Mouse (Mus musculus): ENCODE results near the gene Set. TPM values are rescaled to one million over a fixed set of nuclear protein-coding genes. Genes with fewer than 3 reads are reported as not detected.

The Set gene
- polyA plus RNA-seq, 1 experiment from 2014 or later, result 688 TPM

DNA sequence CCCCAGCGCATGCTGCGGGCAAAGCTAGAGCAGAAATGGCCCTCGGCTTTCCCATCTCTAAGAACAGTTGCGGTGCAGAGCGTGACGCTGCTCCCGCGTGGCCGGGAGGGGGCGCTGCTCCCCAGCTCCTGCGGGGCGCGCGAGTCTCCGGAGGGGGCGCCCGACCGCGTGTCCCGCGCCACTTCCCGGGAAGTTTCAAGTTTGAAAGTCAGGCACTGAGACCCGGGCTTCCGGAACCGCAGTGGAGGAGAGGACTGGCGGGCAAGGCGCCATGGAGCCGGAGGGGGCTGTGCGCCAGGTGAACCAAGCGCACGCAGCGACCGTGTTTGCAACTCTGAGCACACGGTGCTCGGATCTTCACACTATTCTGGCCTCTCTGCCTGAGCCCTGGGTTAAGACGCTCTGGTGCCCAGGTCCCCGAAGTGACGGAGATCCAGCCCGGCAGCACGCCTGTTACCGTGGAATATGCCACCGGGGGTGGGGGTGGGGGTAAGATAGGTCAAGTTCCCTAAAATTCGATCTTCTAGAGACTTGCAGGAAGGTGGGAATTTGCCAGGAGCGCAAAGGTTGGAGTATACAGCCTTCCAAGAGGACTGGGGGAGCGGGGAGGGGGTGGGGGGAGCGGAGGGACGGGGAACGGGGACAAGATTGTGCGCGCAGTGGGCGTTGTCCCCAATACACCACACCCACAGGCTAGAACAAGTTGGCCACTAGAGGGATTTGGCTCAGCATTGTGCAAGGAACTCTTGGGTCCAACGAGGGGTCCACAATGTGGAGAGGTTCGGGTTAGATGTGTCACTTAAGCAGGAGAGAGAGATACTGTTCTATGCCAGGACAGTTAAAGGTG, 20.5 kb downstream of the Set start, which contains the start of gene Pkn3:
Pkn3 (plus strand) TSS at position 183 of the 847 bp plus-strand sequence.
- H3K4me3 ChIP-seq (ENCODE audit: low read depth, low read length), result peak within 1 kb of the TSS; percentile 42
- peak within 1 kb of the TSS; percentile 85 for H3K4me2 ChIP-seq (replicated peaks; ENCODE audit: low read depth, low read length)
- H3K9me3 ChIP-seq (ENCODE audit: control insufficient read depth, low read length), result no peaks in the 10 kb centered on the region
- peak within 1 kb of the TSS; percentile 48 for H3K9ac ChIP-seq (ENCODE audit: low read depth, low read length)
- H3K27me3 ChIP-seq (ENCODE audit: control insufficient read depth, insufficient read depth, low read length), result no peaks in the 10 kb centered on the region
- WGBS, result 1% methylated on average over 53 of the region's 53 CpGs
- peaks cover 3% of the 10 kb centered on the region; the same call in 1 of the 2 replicates for H3K4me1 ChIP-seq (replicated peaks; ENCODE audit: control insufficient read depth, insufficient read depth, low read length)
- H3K36me3 ChIP-seq (ENCODE audit: control insufficient read depth, insufficient read depth, low read length), result 0 out of 2 replicates have a peak, but pooled peaks cover 5% of the 10 kb centered on the region
- peak; percentile 78 for ATAC-seq (ENCODE audit: low FRiP score)
- H3K27ac ChIP-seq (ENCODE audit: low read depth, low read length), result peak within 1 kb of the TSS; percentile 33
- peak; percentile 92 for DNase-seq (ENCODE audit: low spot score)

DNA sequence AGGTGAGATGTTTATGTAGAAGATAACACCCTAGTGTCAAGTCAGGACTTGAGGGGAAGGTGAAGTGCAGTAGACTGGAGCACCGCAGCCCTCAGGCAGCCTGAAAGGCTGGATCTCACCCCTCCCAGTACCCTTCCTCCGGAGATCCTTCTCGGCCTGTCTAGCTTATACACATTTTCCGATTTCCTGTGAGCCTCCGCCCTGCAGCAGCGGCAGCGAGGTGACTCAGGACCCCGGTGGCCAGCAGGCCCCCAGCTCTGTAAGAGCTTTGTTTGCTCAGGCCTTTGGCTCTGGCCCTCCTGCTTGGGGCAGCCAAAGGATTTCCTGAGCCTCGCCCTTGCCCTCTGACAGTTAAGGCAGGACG, 21.2 kb downstream of the Set start:
- H3K4me1 ChIP-seq (replicated peaks; ENCODE audit: control insufficient read depth, insufficient read depth, low read length), result peaks cover 3% of the 10 kb centered on the region; the same call in 1 of the 2 replicates
- ATAC-seq (ENCODE audit: low FRiP score) (peak; percentile 26; the same call in 1 of the 2 replicates), DNase-seq (ENCODE audit: low spot score) (no peak)
- 28% methylated on average over 10 of the region's 10 CpGs for WGBS
- peak overlapping the region; percentile 85 for H3K4me2 ChIP-seq (replicated peaks; ENCODE audit: low read depth, low read length)
- H3K4me3 ChIP-seq (ENCODE audit: low read depth, low read length), result peak overlapping the region; percentile 42; the same call in 1 of the 2 replicates
- H3K27me3 ChIP-seq (ENCODE audit: control insufficient read depth, insufficient read depth, low read length), result no peaks in the 10 kb centered on the region
- no peaks in the 10 kb centered on the region for H3K9me3 ChIP-seq (ENCODE audit: control insufficient read depth, low read length)
- H3K36me3 ChIP-seq (ENCODE audit: control insufficient read depth, insufficient read depth, low read length), result 0 out of 2 replicates have a peak, but pooled peaks cover 2% of the 10 kb centered on the region
- H3K9ac ChIP-seq (ENCODE audit: low read depth, low read length), result peak overlapping the region; percentile 42; the same call in 1 of the 2 replicates
- no peak overlapping the region; the same call in 1 of the 2 replicates for H3K27ac ChIP-seq (ENCODE audit: low read depth, low read length)

DNA sequence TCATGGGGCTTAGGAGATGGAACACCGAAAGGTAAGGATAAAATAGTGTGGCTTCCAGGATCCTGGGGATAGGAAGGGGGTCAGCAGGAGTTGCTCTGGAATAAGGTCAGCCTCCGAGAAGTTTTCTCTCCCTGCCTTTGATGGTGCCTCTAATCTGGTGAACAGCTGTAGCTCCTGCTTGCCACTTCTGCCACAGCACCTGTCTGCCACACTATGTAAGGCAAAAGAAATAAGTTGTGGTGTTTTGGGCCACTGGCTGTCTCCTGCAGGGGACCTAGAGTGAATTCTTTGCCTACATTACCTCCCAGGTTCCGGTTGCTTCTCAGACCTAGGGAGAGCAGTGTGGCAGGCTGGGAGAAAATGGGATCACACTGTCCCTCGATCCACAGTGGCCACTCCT, 21.6 kb downstream of the Set start:
- H3K4me3 ChIP-seq (ENCODE audit: low read depth, low read length), result no peak overlapping the region
- DNase-seq (ENCODE audit: low spot score) (no peak), ATAC-seq (ENCODE audit: low FRiP score) (no peak)
- no peak overlapping the region for H3K27ac ChIP-seq (ENCODE audit: low read depth, low read length)
- H3K27me3 ChIP-seq (ENCODE audit: control insufficient read depth, insufficient read depth, low read length), result no peaks in the 10 kb centered on the region
- 70% methylated on average over 4 of the region's 4 CpGs for WGBS
- no peak overlapping the region; the same call in 1 of the 2 replicates for H3K4me2 ChIP-seq (replicated peaks; ENCODE audit: low read depth, low read length)
- no peaks in the 10 kb centered on the region for H3K36me3 ChIP-seq (ENCODE audit: control insufficient read depth, insufficient read depth, low read length)
- no peaks in the 10 kb centered on the region for H3K9me3 ChIP-seq (ENCODE audit: control insufficient read depth, low read length)
- peaks cover 3% of the 10 kb centered on the region; the same call in 1 of the 2 replicates for H3K4me1 ChIP-seq (replicated peaks; ENCODE audit: control insufficient read depth, insufficient read depth, low read length)
- H3K9ac ChIP-seq (ENCODE audit: low read depth, low read length), result no peak overlapping the region; the same call in 1 of the 2 replicates

DNA sequence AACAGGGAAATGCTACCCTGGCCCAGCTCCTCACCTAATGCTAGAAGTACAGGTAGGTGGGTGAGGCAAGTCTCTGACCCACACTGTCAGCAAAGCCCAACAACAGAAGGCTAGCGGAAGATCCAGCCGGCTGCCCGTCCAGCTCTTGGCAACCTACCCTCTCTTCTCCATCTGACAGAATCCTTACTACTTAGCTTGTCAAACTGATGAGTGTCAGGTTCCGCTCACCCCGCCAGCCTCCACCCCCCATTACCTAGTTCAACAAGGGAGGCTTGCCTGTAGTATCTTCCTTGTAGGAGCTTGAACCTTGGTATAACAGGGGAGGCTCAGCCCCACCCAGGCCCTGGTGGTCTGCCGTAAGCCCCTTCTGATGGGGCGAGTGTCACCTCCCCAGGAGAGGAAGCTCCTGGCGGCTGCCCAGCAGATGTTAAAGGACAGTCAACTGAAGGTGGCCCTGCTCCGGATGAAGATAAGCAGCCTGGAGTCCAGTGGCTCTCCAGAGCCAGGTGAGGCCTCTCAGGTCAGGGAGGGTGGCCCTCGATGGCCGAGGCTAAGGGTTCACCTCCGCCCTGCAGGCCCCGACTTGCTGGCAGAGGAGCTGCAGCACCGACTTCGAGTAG, 23.1 kb downstream of the Set start:
- Histone ChIP-seq H3K9me3 (ENCODE audit: control insufficient read depth, low read length) (no peaks in the 10 kb centered on the region), H3K4me2 (replicated peaks; ENCODE audit: low read depth, low read length) (no peak overlapping the region), H3K9ac (ENCODE audit: low read depth, low read length) (no peak overlapping the region), H3K4me3 (ENCODE audit: low read depth, low read length) (no peak overlapping the region), H3K27ac (ENCODE audit: low read depth, low read length) (no peak overlapping the region), H3K4me1 (replicated peaks; ENCODE audit: control insufficient read depth, insufficient read depth, low read length) (peaks cover 3% of the 10 kb centered on the region; the same call in 1 of the 2 replicates), H3K27me3 (ENCODE audit: control insufficient read depth, insufficient read depth, low read length) (no peaks in the 10 kb centered on the region), H3K36me3 (ENCODE audit: control insufficient read depth, insufficient read depth, low read length) (no peaks in the 10 kb centered on the region)
- WGBS, result 90% methylated on average over 15 of the region's 15 CpGs
- ATAC-seq (ENCODE audit: low FRiP score) (no peak), DNase-seq (ENCODE audit: low spot score) (no peak)

DNA sequence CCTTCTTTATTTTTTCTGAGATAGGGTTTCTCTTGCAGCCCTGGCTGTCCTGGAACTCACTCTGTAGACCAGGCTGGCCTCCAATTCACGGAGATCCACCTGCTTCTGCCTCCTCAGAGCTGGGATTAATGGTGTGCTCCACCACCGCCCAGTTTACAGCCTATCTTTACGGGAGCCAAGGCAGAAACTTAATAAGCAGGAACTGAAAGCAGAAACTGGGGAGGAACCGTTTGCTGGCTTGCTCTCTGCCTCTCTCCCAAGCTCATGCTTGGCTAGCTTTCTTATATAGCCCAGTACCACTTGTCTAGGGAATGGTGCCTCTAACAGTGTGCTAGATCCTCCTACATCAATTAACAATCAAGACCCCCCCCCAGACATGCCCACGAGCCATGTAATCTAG, 26.9 kb downstream of the Set start:
- Histone ChIP-seq H3K4me2 (replicated peaks; ENCODE audit: low read depth, low read length) (peak overlapping the region; percentile 29), H3K27ac (ENCODE audit: low read depth, low read length) (no peak overlapping the region), H3K36me3 (ENCODE audit: control insufficient read depth, insufficient read depth, low read length) (no peaks in the 10 kb centered on the region), H3K4me1 (replicated peaks; ENCODE audit: control insufficient read depth, insufficient read depth, low read length) (no peaks in the 10 kb centered on the region), H3K4me3 (ENCODE audit: low read depth, low read length) (peak overlapping the region; percentile 10; the same call in 1 of the 2 replicates), H3K9ac (ENCODE audit: low read depth, low read length) (no peak overlapping the region; the same call in 1 of the 2 replicates), H3K9me3 (ENCODE audit: control insufficient read depth, low read length) (no peaks in the 10 kb centered on the region), H3K27me3 (ENCODE audit: control insufficient read depth, insufficient read depth, low read length) (no peaks in the 10 kb centered on the region)
- WGBS, result 60% methylated on average over 5 of the region's 5 CpGs
- DNase-seq (ENCODE audit: low spot score), result no peak
- ATAC-seq (ENCODE audit: low FRiP score), result no peak

DNA sequence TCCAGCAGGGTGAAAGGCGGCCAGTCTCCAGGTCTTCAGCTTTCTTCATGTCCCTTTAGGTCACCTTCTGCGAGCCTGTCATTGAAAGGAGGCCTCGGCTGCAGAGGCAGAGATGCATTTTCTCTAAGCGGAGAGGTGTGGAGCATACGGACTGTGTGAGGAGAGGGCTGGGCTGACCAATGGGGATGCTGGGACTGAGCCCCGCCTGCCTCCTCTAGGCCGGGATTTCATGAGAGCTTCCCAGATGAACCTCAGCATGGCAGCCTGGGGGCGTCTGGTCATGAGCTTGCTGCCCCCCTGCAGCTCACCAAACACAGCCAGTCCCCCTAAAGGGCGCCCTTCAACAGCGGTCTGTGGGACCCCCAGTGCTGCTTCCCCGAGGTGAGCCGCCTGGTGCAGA, 27.5 kb downstream of the Set start:
- DNase-seq (ENCODE audit: low spot score) (peak; percentile 41), ATAC-seq (ENCODE audit: low FRiP score) (peak; percentile 60; the same call in 1 of the 2 replicates)
- no peak overlapping the region; the same call in 1 of the 2 replicates for H3K9ac ChIP-seq (ENCODE audit: low read depth, low read length)
- H3K4me2 ChIP-seq (replicated peaks; ENCODE audit: low read depth, low read length), result peak overlapping the region; percentile 29
- no peaks in the 10 kb centered on the region for H3K4me1 ChIP-seq (replicated peaks; ENCODE audit: control insufficient read depth, insufficient read depth, low read length)
- H3K27me3 ChIP-seq (ENCODE audit: control insufficient read depth, insufficient read depth, low read length), result no peaks in the 10 kb centered on the region
- 8% methylated on average over 12 of the region's 12 CpGs for WGBS
- H3K4me3 ChIP-seq (ENCODE audit: low read depth, low read length), result peak overlapping the region; percentile 10; the same call in 1 of the 2 replicates
- no peaks in the 10 kb centered on the region for H3K36me3 ChIP-seq (ENCODE audit: control insufficient read depth, insufficient read depth, low read length)
- no peaks in the 10 kb centered on the region for H3K9me3 ChIP-seq (ENCODE audit: control insufficient read depth, low read length)
- no peak overlapping the region for H3K27ac ChIP-seq (ENCODE audit: low read depth, low read length)

DNA sequence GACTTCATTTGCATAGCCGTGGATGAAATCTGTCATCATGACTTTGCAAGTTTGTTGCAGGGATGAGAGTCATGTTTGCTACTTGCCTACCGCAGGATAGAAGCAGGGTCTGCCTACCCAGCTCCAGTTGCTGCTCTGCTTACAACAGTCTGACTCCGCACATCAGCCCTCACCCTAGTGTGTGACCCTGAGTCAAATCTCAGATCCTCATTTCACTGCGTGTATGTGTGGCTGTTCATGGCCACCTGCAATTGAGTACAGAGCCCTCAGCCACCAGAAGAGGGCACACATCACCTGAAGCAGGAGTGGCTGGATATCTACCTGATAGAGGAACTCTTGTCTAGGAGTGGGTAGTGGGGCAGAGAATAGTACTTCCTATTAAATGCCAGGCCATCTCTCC, 30.1 kb downstream of the Set start:
- Histone ChIP-seq H3K27me3 (ENCODE audit: control insufficient read depth, insufficient read depth, low read length) (no peaks in the 10 kb centered on the region), H3K27ac (ENCODE audit: low read depth, low read length) (no peak overlapping the region), H3K9ac (ENCODE audit: low read depth, low read length) (no peak overlapping the region), H3K4me3 (ENCODE audit: low read depth, low read length) (no peak overlapping the region), H3K4me2 (replicated peaks; ENCODE audit: low read depth, low read length) (no peak overlapping the region), H3K4me1 (replicated peaks; ENCODE audit: control insufficient read depth, insufficient read depth, low read length) (no peaks in the 10 kb centered on the region), H3K36me3 (ENCODE audit: control insufficient read depth, insufficient read depth, low read length) (no peaks in the 10 kb centered on the region), H3K9me3 (ENCODE audit: control insufficient read depth, low read length) (no peaks in the 10 kb centered on the region)
- 89% methylated on average over 4 of the region's 4 CpGs for WGBS
- ATAC-seq (ENCODE audit: low FRiP score), result no peak
- DNase-seq (ENCODE audit: low spot score), result no peak

DNA sequence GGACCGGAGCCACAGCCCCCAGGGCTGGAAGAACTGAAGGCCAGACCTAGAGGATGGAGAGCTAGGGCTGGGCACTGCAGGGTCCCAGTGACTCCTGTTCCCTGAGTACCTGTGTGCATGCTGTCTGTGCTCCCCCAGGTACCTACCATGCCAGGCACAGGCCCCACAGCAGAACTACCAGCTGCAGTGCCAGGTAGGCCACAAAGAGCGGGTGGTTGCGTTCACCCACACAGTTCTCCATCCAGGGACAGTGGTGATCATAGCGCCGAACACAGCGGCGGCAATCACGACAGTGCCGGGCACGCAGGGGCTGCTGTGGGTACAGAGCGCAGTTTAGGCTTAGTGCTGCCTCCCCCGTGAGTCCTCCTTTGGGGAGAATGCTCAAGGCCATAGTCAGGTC, 34.3 kb downstream of the Set start:
- no peaks in the 10 kb centered on the region; the same call in 1 of the 2 replicates for H3K4me1 ChIP-seq (replicated peaks; ENCODE audit: control insufficient read depth, insufficient read depth, low read length)
- WGBS, result 95% methylated on average over 12 of the region's 12 CpGs
- ATAC-seq (ENCODE audit: low FRiP score), result no peak

More for the DNA sequence above, 34.3 kb downstream of the Set start:
- Histone ChIP-seq H3K4me2 (replicated peaks; ENCODE audit: low read depth, low read length) (no peak overlapping the region), H3K27ac (ENCODE audit: low read depth, low read length) (no peak overlapping the region), H3K36me3 (ENCODE audit: control insufficient read depth, insufficient read depth, low read length) (no peaks in the 10 kb centered on the region), H3K9ac (ENCODE audit: low read depth, low read length) (no peak overlapping the region), H3K27me3 (ENCODE audit: control insufficient read depth, insufficient read depth, low read length) (no peaks in the 10 kb centered on the region), H3K9me3 (ENCODE audit: control insufficient read depth, low read length) (no peaks in the 10 kb centered on the region), H3K4me3 (ENCODE audit: low read depth, low read length) (no peak overlapping the region)
- DNase-seq (ENCODE audit: low spot score), result no peak

Data from hindbrain, embryonic 11.5 days (tissue).